Mouse (Mus musculus) heart, adult 2 months (tissue): ENCODE measurements at regions not wholly inside any gene's neighbourhood (a gene's known extent, or its start where the extent isn't known, plus 50 kb on each side); places are given as distances from the start of the nearest gene placed in this dataset.

Experiments used
- CTCF ChIP-seq: fragments of 200-600 bp; IDR thresholded peaks from 2 replicates; pipeline ENCODE4 v1.8.1; 2022; ENCODE audit warnings: antibody characterized with exemption, mild to moderate bottlenecking, moderate library complexity
- POLR2A ChIP-seq: fragments of 200-500 bp; IDR thresholded peaks from 2 replicates; pipeline ENCODE4 v1.6.1; 2011; ENCODE audit warnings: mild to moderate bottlenecking, low read depth, low read length, control low read depth; ENCODE audit not compliant: insufficient read depth

DNA sequence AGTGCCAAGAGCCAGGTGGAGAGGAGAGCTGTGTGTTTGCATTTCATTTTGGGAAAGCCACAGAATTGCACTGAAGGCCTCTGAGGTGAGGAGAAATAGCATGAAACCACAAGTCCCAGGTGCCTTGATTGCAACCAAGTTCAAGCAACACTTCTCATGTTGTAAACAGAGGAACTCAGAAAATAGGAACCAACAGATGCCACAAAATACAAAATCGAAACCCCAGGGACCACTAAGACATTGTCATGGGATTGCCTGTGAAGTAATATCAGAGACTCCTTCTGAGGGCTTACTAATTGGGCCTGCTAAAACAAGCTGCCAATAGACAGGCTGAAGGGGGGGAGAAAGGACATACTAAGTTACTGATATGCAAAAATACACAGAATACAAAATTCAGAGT lies 1510.5 kb upstream of the Lrrc6 start:
- TF ChIP-seq CTCF, result no peak
- no peak for TF ChIP-seq POLR2A
